Mouse (Mus musculus) liver, embryonic 16.5 days (tissue): ENCODE data around the gene Pcgf3. TPM values are rescaled to one million over a fixed set of nuclear protein-coding genes. Genes with fewer than 3 reads are reported as not detected.

Source experiments
- ATAC-seq: fragments of 200-750 bp; cut with Nextera tagmentation; 2 replicates; pipeline ENCODE4 v1.8.0; 2017; ENCODE audit warnings: low read depth, mild to moderate bottlenecking, moderate number of reproducible peaks, moderate library complexity
- H3K27ac ChIP-seq: fragments of 300-500 bp; sonication (generic); 2 replicates; pipeline ENCODE4 v1.5.1; 2014; ENCODE audit warnings: mild to moderate bottlenecking, low read length
- H3K27me3 ChIP-seq: fragments of 300-500 bp; sonication (generic); 2 replicates; pipeline ENCODE4 v1.6.1; 2014; ENCODE audit warnings: low read depth, low read length, mixed read lengths; ENCODE audit not compliant: control insufficient read depth, insufficient read depth
- H3K36me3 ChIP-seq: fragments of 300-500 bp; sonication (generic); 2 replicates; pipeline ENCODE4 v1.6.1; 2014; ENCODE audit warnings: mild to moderate bottlenecking; ENCODE audit not compliant: control insufficient read depth, insufficient read depth
- H3K4me1 ChIP-seq: fragments of 300-500 bp; sonication (generic); 2 replicates; pipeline ENCODE4 v1.6.1; 2014; ENCODE audit warnings: low read depth, low read length, mixed read lengths; ENCODE audit not compliant: control insufficient read depth
- H3K4me2 ChIP-seq: fragments of 300-500 bp; sonication (generic); 2 replicates; pipeline ENCODE4 v1.6.1; 2014; ENCODE audit warnings: low read depth, low read length, mixed read lengths
- H3K4me3 ChIP-seq: fragments of 300-500 bp; sonication (generic); 2 replicates; pipeline ENCODE4 v1.5.1; 2014; ENCODE audit warnings: low read depth, mild to moderate bottlenecking, low read length
- H3K9ac ChIP-seq: fragments of 300-500 bp; sonication (generic); 2 replicates; pipeline ENCODE4 v1.6.1; 2014; ENCODE audit warnings: low read depth, low read length
- H3K9me3 ChIP-seq: fragments of 300-500 bp; sonication (generic); replicated peaks from 2 replicates; pipeline ENCODE4 v1.6.1; 2016; ENCODE audit warnings: low read length; ENCODE audit not compliant: control insufficient read depth
- WGBS: fragments of 180-500 bp; shearing (Covaris S2); extraction: QIAGEN DNeasy Blood & Tissue Kit; methylation state at CpG from one replicate; pipeline ENCODE4 v1.1.7; 2014; ENCODE audit not compliant: insufficient replicate concordance; 5-methylcytosine and 5-hydroxymethylcytosine counted together
- polyA plus RNA-seq: library from polyadenylated mRNA; unstranded; fragments of >200 nt; fragmentation: Nextera tagmentation; extraction: Ambion mirVana; gene quantifications from 2 replicates; pipeline ENCODE4 v1.2.1, GENCODE M21; 2015

Gene Pcgf3
- polyA plus RNA-seq, 1 experiment from 2014 or later: 5.9 TPM

DNA sequence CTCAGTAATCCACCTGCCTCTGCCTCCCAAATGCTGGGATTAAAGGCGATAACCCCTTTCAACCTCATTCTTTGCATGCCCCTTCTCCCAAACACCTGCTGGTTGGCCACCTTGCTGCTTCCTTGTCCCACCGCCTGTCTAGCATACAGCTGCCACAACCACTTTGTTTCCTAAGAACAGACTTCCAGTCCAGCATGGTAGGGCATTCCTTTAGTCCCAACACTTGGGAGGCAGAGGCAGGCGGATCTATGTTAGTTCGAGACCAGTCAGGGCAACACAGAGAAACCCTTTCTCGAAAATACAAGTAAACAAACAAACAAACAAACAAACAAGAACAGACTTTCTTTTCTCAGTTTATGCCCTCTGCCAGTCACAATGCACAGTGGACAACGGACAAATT, 571 bp upstream of the Pcgf3 start:
- Histone ChIP-seq H3K36me3 (no peaks in the 10 kb centered on the region), H3K4me1 (peaks cover 33% of the 10 kb centered on the region), H3K4me2 (peak overlapping the region; percentile 73), H3K4me3 (peak overlapping the region; percentile 88), H3K27ac (no peak overlapping the region), H3K27me3 (peaks cover 3% of the 10 kb centered on the region; the same call in 1 of the 2 replicates), H3K9me3 (no peaks in the 10 kb centered on the region), H3K9ac (peak overlapping the region; percentile 29; the same call in 1 of the 2 replicates)
- no peak for ATAC-seq
- WGBS: 44% methylated on average over 6 of the region's 6 CpGs

DNA sequence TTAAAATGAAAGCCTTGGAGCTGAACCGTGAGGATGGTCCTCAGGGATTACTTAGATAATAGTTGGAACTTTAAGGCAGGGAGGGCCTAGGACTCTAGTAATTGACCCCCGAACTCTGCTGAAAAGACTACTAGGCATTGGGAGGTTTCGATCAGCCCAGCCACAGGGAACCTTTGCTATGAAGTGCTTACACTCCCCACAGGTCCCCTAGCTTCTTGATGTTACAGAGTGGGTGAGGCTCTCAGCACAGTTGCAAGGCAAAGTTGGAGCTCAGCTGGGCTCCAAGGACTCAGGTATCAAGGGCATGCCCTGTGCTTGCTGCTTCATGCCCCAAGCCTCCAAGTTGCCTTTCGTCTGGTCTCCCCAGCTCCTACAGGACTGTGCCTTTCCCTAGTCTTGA, 1.4 kb downstream of the Pcgf3 start:
- WGBS: 40% methylated on average over 4 of the region's 4 CpGs
- ATAC-seq: no peak

DNA sequence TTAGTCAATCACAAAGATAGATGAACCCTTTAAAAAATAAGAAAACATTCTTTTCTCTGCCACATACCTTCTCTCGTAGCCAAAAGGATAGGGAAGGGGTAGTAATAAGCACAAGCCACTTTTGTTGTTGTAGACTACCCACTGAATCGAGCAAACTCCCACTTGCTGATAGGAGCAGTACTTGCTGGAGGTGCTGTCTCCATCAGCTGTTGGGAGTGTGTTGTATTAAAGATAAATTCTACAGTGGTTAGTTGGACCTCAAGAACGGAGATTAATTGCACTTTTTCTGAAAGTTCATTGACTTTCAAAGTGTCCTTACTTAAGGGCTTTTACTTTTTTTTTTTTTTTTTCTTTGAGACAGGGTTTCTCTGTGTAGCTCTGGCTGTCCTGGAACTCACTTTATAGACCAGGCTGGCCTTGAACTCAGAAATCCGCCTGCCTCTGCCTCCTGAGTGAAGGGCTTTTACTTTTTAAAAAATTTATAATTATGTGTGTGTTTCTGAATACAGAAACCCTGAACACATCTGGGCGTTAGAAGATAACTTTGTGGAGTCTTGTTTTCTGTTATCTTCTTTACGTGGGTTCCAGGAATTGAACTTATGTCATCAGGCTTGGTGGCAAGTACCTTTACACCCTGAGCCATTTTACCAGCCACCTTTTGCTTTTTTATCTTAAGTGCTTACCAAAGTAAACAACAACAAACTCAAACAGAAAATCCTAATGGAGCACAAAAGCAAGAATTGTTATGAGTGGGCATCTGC, 4.3 kb downstream of the Pcgf3 start:
- Histone ChIP-seq H3K9me3 (no peaks in the 10 kb centered on the region), H3K36me3 (no peaks in the 10 kb centered on the region), H3K27me3 (no peaks in the 10 kb centered on the region), H3K27ac (peak overlapping the region; percentile 70), H3K9ac (no peak overlapping the region), H3K4me3 (no peak overlapping the region), H3K4me2 (peak overlapping the region; percentile 10), H3K4me1 (peaks cover 47% of the 10 kb centered on the region)
- 28% methylated on average over 6 of the region's 6 CpGs for WGBS
- ATAC-seq: no peak

More for the DNA sequence above, 1.4 kb downstream of the Pcgf3 start:
- H3K4me2 ChIP-seq: peak overlapping the region; percentile 73
- no peaks in the 10 kb centered on the region for H3K36me3 ChIP-seq
- peak overlapping the region; percentile 88 for H3K4me3 ChIP-seq
- peak overlapping the region; percentile 97 for H3K9ac ChIP-seq
- peak overlapping the region; percentile 16; the same call in 1 of the 2 replicates for H3K27ac ChIP-seq
- peaks cover 48% of the 10 kb centered on the region for H3K4me1 ChIP-seq
- H3K9me3 ChIP-seq: no peaks in the 10 kb centered on the region
- peaks cover 3% of the 10 kb centered on the region; the same call in 1 of the 2 replicates for H3K27me3 ChIP-seq

GRCm38 (mm10) chr5:108466647-108467046, 5.6 kb downstream of the Pcgf3 start:
- Histone ChIP-seq H3K27me3 (no peaks in the 10 kb centered on the region), H3K4me3 (no peak overlapping the region), H3K9ac (no peak overlapping the region), H3K4me1 (peaks cover 42% of the 10 kb centered on the region), H3K36me3 (no peaks in the 10 kb centered on the region), H3K4me2 (0 out of 2 replicates have a peak overlapping the region, but pooled peaks have one; percentile 10), H3K9me3 (no peaks in the 10 kb centered on the region), H3K27ac (peak overlapping the region; percentile 16)
- no peak for ATAC-seq
- WGBS: 94% methylated on average over 1 of the region's 1 CpGs

- Histone ChIP-seq H3K4me3 (no peak overlapping the region), H3K27ac (no peak overlapping the region), H3K4me2 (no peak overlapping the region), H3K36me3 (peaks cover 13% of the 10 kb centered on the region), H3K4me1 (peaks cover 21% of the 10 kb centered on the region), H3K27me3 (no peaks in the 10 kb centered on the region), H3K9me3 (no peaks in the 10 kb centered on the region), H3K9ac (no peak overlapping the region)
- WGBS: 78% methylated on average over 7 of the region's 7 CpGs
- no peak for ATAC-seq
Measured at GRCm38 (mm10) chr5:108469617-108470016, 8.6 kb downstream of the Pcgf3 start.

- no peaks in the 10 kb centered on the region for H3K4me1 ChIP-seq
- no peak overlapping the region for H3K9ac ChIP-seq
- 89% methylated on average over 4 of the region's 4 CpGs for WGBS
- peaks cover 43% of the 10 kb centered on the region for H3K36me3 ChIP-seq
- no peak for ATAC-seq
- H3K4me3 ChIP-seq: no peak overlapping the region
- H3K9me3 ChIP-seq: no peaks in the 10 kb centered on the region
- no peaks in the 10 kb centered on the region for H3K27me3 ChIP-seq
- H3K27ac ChIP-seq: no peak overlapping the region
- H3K4me2 ChIP-seq: no peak overlapping the region
Measured at GRCm38 (mm10) chr5:108473737-108474136, 12.7 kb downstream of the Pcgf3 start.

GRCm38 (mm10) chr5:108475977-108476376, 14.9 kb downstream of the Pcgf3 start:
- WGBS: 76% methylated on average over 3 of the region's 3 CpGs
- Histone ChIP-seq H3K27ac (no peak overlapping the region), H3K9ac (no peak overlapping the region), H3K27me3 (no peaks in the 10 kb centered on the region), H3K4me1 (no peaks in the 10 kb centered on the region), H3K4me3 (no peak overlapping the region), H3K36me3 (peaks cover 43% of the 10 kb centered on the region), H3K4me2 (no peak overlapping the region), H3K9me3 (no peaks in the 10 kb centered on the region)
- no peak for ATAC-seq

DNA sequence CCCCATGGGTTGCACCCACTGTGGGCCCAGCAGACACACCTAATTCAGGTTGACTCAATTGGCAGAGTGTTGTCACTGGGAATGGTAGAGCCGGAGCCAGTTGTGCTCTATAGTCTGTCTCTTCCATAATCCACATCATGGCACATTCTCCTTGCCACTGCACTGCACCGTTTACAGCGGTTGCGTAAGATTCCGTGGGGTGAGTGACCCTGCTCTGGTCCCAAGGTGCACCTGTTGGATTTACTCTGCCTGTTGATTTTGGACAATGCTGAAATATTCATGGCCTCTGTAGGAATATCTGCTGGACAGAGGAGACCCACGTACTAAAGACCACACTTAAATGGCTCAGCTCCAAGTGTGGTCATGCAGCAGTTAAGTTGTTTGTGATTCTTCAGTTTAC, 22.0 kb downstream of the Pcgf3 start:
- Histone ChIP-seq H3K4me1 (no peaks in the 10 kb centered on the region; the same call in 1 of the 2 replicates), H3K36me3 (peaks cover 7% of the 10 kb centered on the region), H3K4me2 (no peak overlapping the region), H3K9ac (no peak overlapping the region), H3K4me3 (no peak overlapping the region), H3K9me3 (no peaks in the 10 kb centered on the region), H3K27me3 (no peaks in the 10 kb centered on the region), H3K27ac (no peak overlapping the region)
- 81% methylated on average over 6 of the region's 6 CpGs for WGBS
- ATAC-seq: peak; percentile 90

- Histone ChIP-seq H3K4me2 (no peak overlapping the region), H3K4me3 (no peak overlapping the region), H3K36me3 (peaks cover 20% of the 10 kb centered on the region), H3K9me3 (no peaks in the 10 kb centered on the region), H3K27me3 (no peaks in the 10 kb centered on the region), H3K4me1 (no peaks in the 10 kb centered on the region; the same call in 1 of the 2 replicates), H3K9ac (no peak overlapping the region), H3K27ac (no peak overlapping the region)
- ATAC-seq: no peak
- WGBS: 81% methylated on average over 2 of the region's 2 CpGs
Measured at GRCm38 (mm10) chr5:108485239-108485638, 24.2 kb downstream of the Pcgf3 start.
